Mouse (Mus musculus) cortical plate, adult 2 months (tissue): Measurements from ENCODE around the gene Stk26. TPM values are rescaled to one million over a fixed set of nuclear protein-coding genes. Genes with fewer than 3 reads are reported as not detected.

Experiments
- H3K27ac ChIP-seq: fragments of 200-500 bp; 2 replicates; pipeline ENCODE4 v1.5.1; 2012; ENCODE audit warnings: low read length, control low read depth, inconsistent platforms; ENCODE audit not compliant: insufficient read depth
- H3K4me1 ChIP-seq: fragments of 200-500 bp; 2 replicates; pipeline ENCODE4 v1.6.1; 2011; ENCODE audit warnings: low read length; ENCODE audit not compliant: control insufficient read depth, insufficient read depth
- H3K4me3 ChIP-seq: fragments of 200-500 bp; 2 replicates; pipeline ENCODE4 v1.5.1; 2011; ENCODE audit warnings: mild to moderate bottlenecking, low read length, control low read depth; ENCODE audit not compliant: insufficient read depth
- CTCF ChIP-seq: fragments of 200-500 bp; IDR thresholded peaks from 2 replicates; pipeline ENCODE4 v1.5.1; 2011; ENCODE audit warnings: mild to moderate bottlenecking, control low read depth, low read length; ENCODE audit not compliant: insufficient read depth; ENCODE audit errors: extremely low read depth
- POLR2A ChIP-seq: fragments of 200-500 bp; IDR thresholded peaks from 2 replicates; pipeline ENCODE4 v1.6.1; 2011; ENCODE audit warnings: mild to moderate bottlenecking, low read length, control low read depth; ENCODE audit not compliant: insufficient read depth; ENCODE audit errors: extremely low read depth
- polyA plus RNA-seq: library from polyadenylated mRNA; depleted of rRNA; stranded (reverse); fragments of >200 nt; gene quantifications from 2 replicates; pipeline ENCODE4 v1.2.3, GENCODE M21; 2012; rRNA removed

Stk26 gene
- polyA plus RNA-seq, 1 experiment, result 5.7 TPM

- H3K4me1 ChIP-seq, result no peaks in the 10 kb centered on the region
- no peak overlapping the region for H3K4me3 ChIP-seq
- H3K27ac ChIP-seq, result no peak overlapping the region
- TF ChIP-seq CTCF (peak; percentile 35; the same call in 1 of the 2 replicates), POLR2A (no peak)
Measured at GRCm38 (mm10) chrX:50924629-50925364, 84.0 kb downstream of the Stk26 start.

- TF ChIP-seq CTCF (no peak), POLR2A (no peak)
- Histone ChIP-seq H3K4me1 (no peaks in the 10 kb centered on the region), H3K4me3 (no peak overlapping the region), H3K27ac (no peak overlapping the region)
Measured at GRCm38 (mm10) chrX:50926893-50927545, 86.2 kb downstream of the Stk26 start.

- Histone ChIP-seq H3K4me1 (no peaks in the 10 kb centered on the region), H3K4me3 (no peak overlapping the region), H3K27ac (no peak overlapping the region)
- TF ChIP-seq POLR2A, result no peak
- TF ChIP-seq CTCF, result no peak
Measured at GRCm38 (mm10) chrX:50930309-50930708, 89.5 kb downstream of the Stk26 start.

GRCm38 (mm10) chrX:50937117-50937516 lies 96.3 kb downstream of the Stk26 start:
- no peak overlapping the region for H3K4me3 ChIP-seq
- TF ChIP-seq CTCF (no peak), POLR2A (no peak)
- no peak overlapping the region for H3K27ac ChIP-seq
- no peaks in the 10 kb centered on the region for H3K4me1 ChIP-seq

GRCm38 (mm10) chrX:50942610-50943009 lies 101.8 kb downstream of the Stk26 start, which contains the start of gene Frmd7:
Frmd7 (minus strand) TSS chrX:50942710.
- TF ChIP-seq POLR2A, result no peak
- TF ChIP-seq CTCF, result no peak
- Histone ChIP-seq H3K27ac (no peak within 1 kb of the TSS), H3K4me3 (no peak within 1 kb of the TSS), H3K4me1 (no peaks in the 10 kb centered on the region)

Other genes starting within 250 kb of the Stk26 start
- gene Frmd7, start 101.7 kb downstream of the Stk26 start, polyA plus RNA-seq, result 0.63 and 0.70 TPM in 2 replicates
- gene Rap2c, start 177.0 kb downstream of the Stk26 start, polyA plus RNA-seq, result 16.5 and 18.5 TPM in 2 replicates